Mouse (Mus musculus): ENCODE measurements at regions not wholly inside any gene's neighbourhood (a gene's known extent, or its start where the extent isn't known, plus 50 kb on each side); places are given as distances from the start of the nearest gene placed in this dataset.

- no peak for DNase-seq (ENCODE audit: low read depth, low spot score)
Observed at GRCm38 (mm10) chr3:34764559-34764958, 114.4 kb downstream of the Sox2 start.

GRCm38 (mm10) chr3:34765151-34765550 is 114.9 kb downstream of the Sox2 start:
- DNase-seq (ENCODE audit: low read depth, low spot score) = no peak

- no peak for DNase-seq (ENCODE audit: low read depth, low spot score)
Observed at GRCm38 (mm10) chr3:34769818-34770217, 119.6 kb downstream of the Sox2 start.

GRCm38 (mm10) chr3:34770271-34770670 is 120.1 kb downstream of the Sox2 start:
- DNase-seq (ENCODE audit: low read depth, low spot score) = no peak

- DNase-seq (ENCODE audit: low read depth, low spot score) = no peak
Observed at GRCm38 (mm10) chr3:34772035-34772434, 121.8 kb downstream of the Sox2 start.

DNA sequence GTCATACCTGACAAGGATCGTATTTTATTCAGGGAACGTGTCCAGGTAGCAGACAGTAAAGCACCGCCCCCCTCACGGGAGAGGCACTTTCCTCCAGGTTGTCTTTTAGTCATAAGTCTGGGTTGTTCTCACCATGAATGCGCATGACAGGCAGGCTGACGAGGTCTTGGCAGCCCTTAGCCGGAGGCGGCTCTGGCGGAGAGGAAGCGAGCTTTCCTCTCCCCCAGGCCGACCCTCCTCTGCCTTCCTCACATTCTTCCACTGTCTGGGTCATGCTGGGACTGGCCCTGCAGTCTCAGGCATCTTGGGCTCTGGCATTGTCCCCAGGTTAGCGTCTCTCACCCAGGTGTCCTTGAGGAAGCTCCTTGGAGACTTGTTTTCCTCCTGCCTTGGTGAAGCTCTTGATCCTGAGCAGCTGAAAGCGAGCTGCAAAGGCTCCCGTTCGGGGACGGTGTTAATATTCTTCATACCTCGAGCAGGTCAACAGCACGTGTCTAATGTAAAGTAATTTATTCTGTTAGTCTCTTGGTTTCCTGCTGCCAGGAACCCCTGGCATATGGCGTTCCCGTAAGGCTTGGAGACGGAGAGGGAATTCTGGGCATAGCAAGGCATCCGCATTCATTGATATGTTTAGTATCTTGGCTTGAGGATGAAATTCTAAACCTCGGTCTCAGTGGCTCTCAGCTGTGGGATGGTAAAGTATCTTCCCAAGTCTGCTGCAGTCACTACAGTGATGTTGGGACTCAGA is 123.6 kb downstream of the Sox2 start:
- no peak for DNase-seq (ENCODE audit: low read depth, low spot score)

DNA sequence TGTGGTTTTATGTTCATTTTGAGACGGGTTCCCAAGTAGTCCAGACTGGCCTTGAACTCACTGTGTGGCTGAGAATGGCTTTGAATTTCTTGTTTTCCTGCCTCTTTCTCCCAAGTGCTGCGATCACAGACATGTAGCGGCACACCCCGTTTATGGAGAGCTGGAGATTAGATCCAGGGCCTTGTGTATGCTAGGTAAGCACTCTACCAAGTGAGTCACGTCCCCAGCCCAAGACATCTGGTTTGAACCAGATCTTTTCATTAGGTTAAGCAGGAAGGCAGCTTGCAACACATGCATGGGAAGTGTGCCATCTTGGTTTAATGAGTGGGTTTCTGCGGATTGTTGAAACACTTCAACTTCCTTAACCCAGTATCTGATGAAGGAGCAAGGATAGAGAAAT is 131.6 kb downstream of the Sox2 start:
- peak; percentile 22 for DNase-seq (ENCODE audit: low read depth, low spot score)

DNA sequence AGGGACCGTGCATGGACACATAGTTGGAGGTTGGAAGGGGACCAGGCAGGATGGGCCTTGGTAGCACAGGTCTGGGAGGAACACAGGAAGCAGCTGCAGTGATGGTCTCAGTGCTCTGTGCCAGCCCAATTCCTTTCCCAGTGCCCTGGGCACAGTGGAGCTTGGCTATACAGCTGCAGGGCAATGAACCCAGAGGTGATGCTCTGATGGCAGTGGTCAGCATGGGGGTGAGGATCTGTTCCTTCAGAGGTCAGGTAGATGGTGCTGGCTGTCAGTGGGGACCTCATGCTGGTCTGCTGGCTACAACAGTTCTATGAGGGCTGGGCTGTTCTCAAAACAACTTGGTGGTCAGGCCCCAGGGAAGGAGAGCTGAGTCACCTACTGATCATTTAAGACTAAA is 133.2 kb downstream of the Sox2 start:
- DNase-seq (ENCODE audit: low read depth, low spot score) = peak; percentile 61

DNA sequence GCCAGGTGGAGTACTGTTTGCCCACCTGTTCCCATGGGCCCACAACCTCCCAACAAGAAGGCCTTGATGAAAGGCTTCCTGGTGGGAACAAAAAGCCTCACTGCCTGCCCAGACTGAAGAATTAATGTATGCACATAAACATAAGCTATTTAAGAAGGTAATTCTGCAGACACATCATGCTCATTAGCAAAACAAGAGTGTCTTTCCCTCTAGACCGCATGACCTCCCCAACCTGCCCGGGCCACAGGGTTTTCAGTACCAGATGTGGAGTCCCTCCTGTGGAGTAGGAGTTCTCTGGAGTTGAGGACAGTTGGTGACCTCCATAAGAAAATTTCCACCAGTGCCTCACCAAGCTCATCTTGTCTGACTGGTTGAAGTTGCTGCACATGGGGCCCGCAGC is 137.0 kb downstream of the Sox2 start:
- DNase-seq (ENCODE audit: low read depth, low spot score) = no peak

DNA sequence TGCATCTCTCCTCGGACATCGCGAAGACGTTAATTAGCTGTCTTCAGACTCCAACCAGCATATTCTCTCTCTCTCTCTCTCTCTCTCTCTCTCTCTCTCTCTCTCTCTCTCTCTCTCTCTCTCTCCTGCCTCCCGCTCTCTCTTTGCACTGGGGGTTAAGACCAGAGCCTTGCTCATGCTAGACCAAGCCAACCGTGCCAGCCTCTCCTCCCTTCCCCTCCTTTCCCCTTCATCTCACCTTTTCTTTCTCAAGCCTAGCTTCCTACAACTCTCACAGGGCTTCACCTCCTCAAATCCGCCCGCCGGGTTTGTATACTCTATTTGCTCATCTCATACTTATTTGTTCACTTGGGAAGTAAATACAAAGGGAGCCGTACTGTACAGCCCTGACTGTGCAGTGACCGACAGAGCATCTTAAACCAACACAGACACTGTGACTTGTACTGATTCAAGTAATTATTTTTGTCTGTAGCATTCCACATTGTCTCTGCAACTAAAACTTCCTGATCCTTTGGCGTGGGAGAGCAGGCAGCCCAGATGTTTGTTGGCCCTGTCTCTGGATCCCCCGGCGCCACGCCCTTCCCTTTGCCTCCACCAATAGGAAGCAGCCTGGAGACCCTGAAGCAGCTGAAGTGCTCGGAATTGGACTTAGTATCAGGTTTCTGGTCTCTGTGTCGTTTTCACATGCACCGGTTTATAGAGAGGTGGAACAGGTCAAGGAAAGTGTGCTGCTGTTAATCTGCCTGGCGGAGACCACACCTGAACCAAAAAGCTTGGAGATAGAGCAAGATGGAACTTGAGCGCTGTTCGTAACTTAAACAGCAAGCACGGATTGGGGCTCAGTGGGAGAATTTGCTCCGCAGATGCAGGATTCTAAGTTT is 145.1 kb downstream of the Sox2 start:
- DNase-seq (ENCODE audit: low read depth, low spot score) = no peak

DNA sequence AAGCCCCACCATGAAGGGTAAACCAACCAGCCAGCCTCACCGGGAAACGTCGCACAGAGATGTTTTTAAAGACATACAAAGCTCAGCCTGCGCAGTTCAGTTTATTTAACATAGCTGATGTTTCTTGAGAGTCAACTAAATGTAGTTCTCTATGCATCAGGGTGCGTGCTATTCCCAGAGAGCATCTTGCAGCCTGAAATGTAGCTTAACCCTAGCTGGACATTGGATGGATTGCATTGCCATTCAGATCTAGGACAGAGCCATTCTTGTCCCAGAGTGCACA is 145.7 kb downstream of the Sox2 start:
- no peak for DNase-seq (ENCODE audit: low read depth, low spot score)

- no peak for DNase-seq (ENCODE audit: low read depth, low spot score)
Observed at GRCm38 (mm10) chr3:34808833-34809232, 158.6 kb downstream of the Sox2 start.

DNA sequence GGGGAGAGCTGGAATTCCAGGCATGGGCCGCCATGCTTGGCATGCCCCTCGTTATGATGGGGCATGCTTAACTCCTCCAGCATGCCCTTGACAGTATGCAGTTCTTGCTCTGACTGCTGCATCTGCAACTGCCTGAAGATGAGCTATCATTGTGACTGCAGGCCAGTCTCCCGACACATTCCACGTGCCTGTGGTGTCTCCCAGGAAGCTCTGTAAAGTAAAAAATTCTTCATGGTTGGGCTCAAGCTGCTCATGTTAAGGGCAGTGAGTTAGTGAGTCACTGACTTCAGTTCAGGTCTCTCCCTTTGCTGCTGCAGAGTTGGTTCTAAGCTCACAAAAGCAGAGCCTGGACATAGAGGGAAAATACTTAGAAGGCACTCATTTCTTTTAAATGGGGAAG is 161.5 kb downstream of the Sox2 start:
- DNase-seq (ENCODE audit: low read depth, low spot score) = peak; percentile 45

GRCm38 (mm10) chr3:34813046-34813625 is 162.9 kb downstream of the Sox2 start:
- DNase-seq (ENCODE audit: low read depth, low spot score) = no peak

- no peak for DNase-seq (ENCODE audit: low read depth, low spot score)
Observed at GRCm38 (mm10) chr3:34825036-34825435, 174.8 kb downstream of the Sox2 start.

- no peak for DNase-seq (ENCODE audit: low read depth, low spot score)
Observed at GRCm38 (mm10) chr3:34826396-34826795, 176.2 kb downstream of the Sox2 start.

DNA sequence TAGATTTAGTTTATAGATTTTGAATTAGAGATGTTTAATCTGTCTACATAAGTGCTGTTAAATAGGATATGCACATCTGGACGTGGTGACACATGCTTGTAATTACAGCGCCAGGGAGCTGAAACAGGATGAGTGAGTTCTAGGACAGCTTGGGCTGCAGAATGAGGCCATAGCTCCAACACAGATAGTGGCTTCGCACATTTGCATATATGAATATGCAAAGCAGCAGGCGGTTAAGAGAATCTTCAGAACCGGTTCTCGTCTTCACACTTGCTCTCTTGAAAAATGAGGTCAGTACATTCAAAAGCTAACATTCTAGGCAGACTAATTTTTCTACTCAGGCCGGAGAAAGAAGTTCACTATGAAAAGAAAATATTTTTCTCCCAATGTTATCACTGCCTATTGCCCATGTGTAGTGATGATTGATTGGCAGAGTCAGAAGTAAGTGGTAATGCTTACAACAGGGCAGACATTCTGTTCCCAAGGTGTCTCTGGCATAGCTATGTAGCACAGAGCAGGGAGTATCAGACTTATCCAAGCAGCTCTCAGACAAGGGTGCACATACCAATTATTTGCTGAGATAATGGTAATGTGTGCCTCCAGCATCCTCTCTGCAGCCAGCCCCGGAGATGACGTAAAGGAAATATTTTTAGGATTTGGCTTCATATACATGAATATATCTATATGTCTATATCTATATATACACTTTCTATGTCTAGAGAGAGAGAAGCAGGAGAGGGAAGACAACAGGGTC is 178.4 kb downstream of the Sox2 start:
- no peak for DNase-seq (ENCODE audit: low read depth, low spot score)

DNA sequence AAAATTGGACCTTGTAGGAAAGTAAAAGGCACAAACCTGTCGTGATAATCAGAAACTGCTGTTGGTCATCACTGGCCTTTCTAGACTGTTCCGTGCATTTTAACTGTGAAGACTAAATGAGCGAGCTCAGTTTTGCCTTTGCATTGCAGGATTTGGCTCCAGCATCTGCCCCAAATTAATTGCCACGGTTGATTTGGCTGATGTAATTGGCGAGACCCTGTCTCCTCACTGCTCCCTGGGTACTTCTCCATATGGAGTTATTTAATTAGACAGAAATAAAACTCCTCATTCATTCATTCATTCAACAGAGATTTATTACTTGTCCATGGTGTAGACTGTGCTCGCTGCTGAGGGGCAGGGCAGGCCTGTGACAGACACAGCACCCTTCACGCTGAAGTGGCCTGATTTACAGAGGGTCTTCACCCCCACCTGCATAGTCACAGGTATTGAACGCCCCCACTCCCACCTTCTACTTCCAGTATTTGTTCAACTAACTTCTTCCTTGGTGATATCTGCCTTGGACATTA is 186.6 kb downstream of the Sox2 start:
- DNase-seq (ENCODE audit: low read depth, low spot score) = no peak

DNA sequence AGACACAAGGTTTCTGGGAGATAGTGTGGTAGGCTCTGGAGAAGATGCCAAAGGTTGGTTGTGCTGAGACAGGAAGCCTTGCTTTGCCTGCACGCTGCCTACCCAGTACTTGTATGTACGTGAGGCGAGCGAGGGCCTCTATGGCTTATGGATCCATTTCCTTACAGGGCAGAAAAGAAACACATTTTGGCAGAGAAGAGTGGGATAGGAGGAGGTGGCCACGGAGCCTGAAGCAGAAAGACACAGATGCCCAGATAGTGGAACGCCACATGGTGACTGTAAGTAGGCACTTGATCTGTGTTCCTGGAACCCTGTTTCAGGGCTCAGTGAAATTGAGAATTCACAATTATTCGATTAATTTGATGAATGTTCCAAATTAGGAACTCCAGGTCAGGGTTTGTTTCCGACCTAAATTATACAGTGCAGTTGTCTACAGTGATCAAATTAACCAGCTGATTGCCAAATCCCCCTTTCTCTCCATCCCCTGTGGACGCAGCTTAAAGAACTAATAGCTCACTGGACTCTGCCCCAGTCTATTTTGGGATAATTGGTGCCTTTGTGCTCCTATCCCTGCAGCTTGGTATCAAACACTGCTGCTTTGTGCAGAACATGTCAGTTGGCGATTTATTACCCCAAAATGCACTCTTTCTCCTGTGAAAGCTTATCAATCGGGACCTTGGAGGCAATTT is 187.6 kb downstream of the Sox2 start:
- no peak for DNase-seq (ENCODE audit: low read depth, low spot score)

GRCm38 (mm10) chr3:34860877-34861649 is 210.9 kb downstream of the Sox2 start:
- DNase-seq (ENCODE audit: low read depth, low spot score) = no peak
